Mouse (Mus musculus) c-Kit-positive CD71-positive TER-119-positive erythroid progenitor cells, embryonic 14.5 days (primary cell): ENCODE measurements at regions not wholly inside any gene's neighbourhood (a gene's known extent, or its start where the extent isn't known, plus 50 kb on each side); places are given as distances from the start of the nearest gene placed in this dataset.

Source experiments
- DNase-seq: peaks from one replicate; pipeline ENCODE4 v3.0.0-alpha.2; 2013; ENCODE audit warnings: low spot score

- no peak for DNase-seq
Observed at GRCm38 (mm10) chr19:14191820-14192219, 278.5 kb downstream of the Olfr1505 start.

GRCm38 (mm10) chr19:14197864-14198263, 284.5 kb downstream of the Olfr1505 start:
- DNase-seq = no peak

- DNase-seq = no peak
Observed at GRCm38 (mm10) chr19:14220507-14220909, 307.2 kb downstream of the Olfr1505 start.

- DNase-seq = no peak
Observed at GRCm38 (mm10) chr19:14225061-14225696, 311.8 kb downstream of the Olfr1505 start.

- no peak for DNase-seq
Observed at GRCm38 (mm10) chr19:14225787-14226186, 312.5 kb downstream of the Olfr1505 start.

- DNase-seq = no peak
Observed at GRCm38 (mm10) chr19:14226521-14226920, 313.2 kb downstream of the Olfr1505 start.

- DNase-seq = no peak
Observed at GRCm38 (mm10) chr19:14243565-14243964, 330.2 kb downstream of the Olfr1505 start.

GRCm38 (mm10) chr19:14246973-14247614, 333.8 kb downstream of the Olfr1505 start:
- no peak for DNase-seq

- no peak for DNase-seq
Observed at GRCm38 (mm10) chr19:14247979-14248378, 334.6 kb downstream of the Olfr1505 start.

- DNase-seq = no peak
Observed at GRCm38 (mm10) chr19:14258621-14259051, 339.2 kb downstream of the Tle4 start.

- DNase-seq = no peak
Observed at GRCm38 (mm10) chr19:14259223-14259622, 338.6 kb downstream of the Tle4 start.

GRCm38 (mm10) chr19:14289331-14289737, 308.5 kb downstream of the Tle4 start:
- DNase-seq = no peak

GRCm38 (mm10) chr19:14290911-14291310, 306.9 kb downstream of the Tle4 start:
- DNase-seq = no peak

- no peak for DNase-seq
Observed at GRCm38 (mm10) chr19:14293172-14293571, 304.7 kb downstream of the Tle4 start.

GRCm38 (mm10) chr19:14301176-14301943, 296.5 kb downstream of the Tle4 start:
- no peak for DNase-seq

GRCm38 (mm10) chr19:14314301-14314700, 283.6 kb downstream of the Tle4 start:
- no peak for DNase-seq

- DNase-seq = no peak
Observed at GRCm38 (mm10) chr19:14319677-14320191, 278.1 kb downstream of the Tle4 start.

- no peak for DNase-seq
Observed at GRCm38 (mm10) chr19:14325353-14326052, 272.3 kb downstream of the Tle4 start.

GRCm38 (mm10) chr19:14333041-14334012, 264.5 kb downstream of the Tle4 start:
- no peak for DNase-seq

GRCm38 (mm10) chr19:14337025-14337424, 260.8 kb downstream of the Tle4 start:
- DNase-seq = no peak

GRCm38 (mm10) chr19:14340759-14341158, 257.1 kb downstream of the Tle4 start:
- no peak for DNase-seq
